Mouse (Mus musculus): Measurements from ENCODE around the gene Pcdh9.

- TF ChIP-seq CTCF (IDR thresholded peaks at IDR 0.05; ENCODE audit: insufficient read depth, low read depth, low read length) (no peak), POLR2A (IDR thresholded peaks at IDR 0.05; ENCODE audit: insufficient read depth, low read depth, low read length) (no peak)
Observed at GRCm38 (mm10) chr14:93880071-93880470, 10.4 kb downstream of the Pcdh9 start.
